Mouse (Mus musculus) liver, adult 2 months (tissue): Measurements from ENCODE around the gene Cct3.

Source experiments
- CTCF ChIP-seq: fragments of 200-500 bp; IDR thresholded peaks from 2 replicates; pipeline ENCODE4 v1.5.1; 2011; ENCODE audit warnings: low read depth, low read length, control low read depth
- POLR2A ChIP-seq: fragments of 200-500 bp; IDR thresholded peaks from 2 replicates; pipeline ENCODE4 v1.6.1; 2011; ENCODE audit warnings: low read length, control low read depth; ENCODE audit not compliant: insufficient read depth; ENCODE audit errors: extremely low read depth

- TF ChIP-seq POLR2A, result no peak
- TF ChIP-seq CTCF, result no peak
Measured at GRCm38 (mm10) chr3:88361612-88362313, 64.8 kb downstream of the Cct3 start.
